Mouse (Mus musculus): ENCODE data around the gene Gins2. TPM values are rescaled to one million over a fixed set of nuclear protein-coding genes. Genes with fewer than 3 reads are reported as not detected.

Gins2 gene
- polyA plus RNA-seq, 1 experiment = 5.4 TPM

DNA sequence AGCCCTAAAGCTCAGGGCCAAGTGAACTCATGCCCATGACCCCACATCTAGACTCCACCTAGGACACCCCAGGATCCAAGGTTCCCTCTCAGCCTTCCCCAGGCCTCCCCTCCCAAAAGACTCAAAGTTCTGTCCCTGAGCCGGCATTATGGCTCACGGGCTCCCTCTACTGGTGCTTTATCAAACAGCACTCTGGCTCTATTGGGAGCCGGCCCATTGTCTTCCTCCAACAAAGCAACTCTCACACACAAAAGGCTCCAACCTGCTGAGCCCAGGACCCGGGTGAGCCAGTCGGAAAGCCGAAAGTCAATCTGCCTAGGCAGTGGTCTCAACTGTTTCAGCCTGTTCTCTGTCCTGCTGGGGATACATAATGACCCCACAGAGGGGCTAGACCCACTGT, 29.0 kb upstream of the Gins2 start:
- Histone ChIP-seq H3K4me3 (ENCODE audit: insufficient read depth, low read depth, low read length) (no peak overlapping the region), H3K27ac (replicated peaks; ENCODE audit: low read depth, low read length) (peak overlapping the region; percentile 76), H3K4me1 (ENCODE audit: control insufficient read depth, insufficient read depth, insufficient read length, low read length) (peaks cover 15% of the 10 kb centered on the region)

- Histone ChIP-seq H3K4me1 (ENCODE audit: control insufficient read depth, insufficient read depth, insufficient read length, low read length) (peaks cover 15% of the 10 kb centered on the region), H3K4me3 (ENCODE audit: insufficient read depth, low read depth, low read length) (no peak overlapping the region), H3K27ac (replicated peaks; ENCODE audit: low read depth, low read length) (no peak overlapping the region)
These were observed 27.8 kb upstream of the Gins2 start for GRCm38 (mm10) chr8:120616663-120617626.

DNA sequence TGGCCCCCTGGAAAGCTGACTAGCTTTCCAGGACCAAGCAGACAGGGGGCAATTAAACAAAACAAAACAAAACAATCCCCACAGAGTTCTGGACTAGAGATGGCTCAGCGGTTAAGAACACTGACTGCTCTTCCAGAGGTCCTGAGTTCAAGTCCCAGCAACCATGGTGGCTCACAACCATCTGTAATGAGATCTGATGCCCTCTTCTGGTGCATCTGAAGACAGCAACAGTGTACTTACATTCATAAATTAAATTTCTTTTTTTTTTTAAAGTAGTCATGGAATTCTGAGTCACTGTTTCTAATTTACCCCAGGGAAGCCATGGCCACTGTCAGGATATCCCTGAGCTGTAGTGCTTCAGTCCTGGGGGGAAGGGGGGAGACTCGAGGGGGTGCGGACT, 25.4 kb upstream of the Gins2 start:
- no peak overlapping the region for H3K27ac ChIP-seq (replicated peaks; ENCODE audit: low read depth, low read length)
- H3K4me3 ChIP-seq (ENCODE audit: insufficient read depth, low read depth, low read length) = no peak overlapping the region
- H3K4me1 ChIP-seq (ENCODE audit: control insufficient read depth, insufficient read depth, insufficient read length, low read length) = peaks cover 5% of the 10 kb centered on the region

- H3K4me3 ChIP-seq (ENCODE audit: insufficient read depth, low read depth, low read length) = no peak overlapping the region
- no peaks in the 10 kb centered on the region; the same call in 1 of the 2 replicates for H3K4me1 ChIP-seq (ENCODE audit: control insufficient read depth, insufficient read depth, insufficient read length, low read length)
- no peak overlapping the region for H3K27ac ChIP-seq (replicated peaks; ENCODE audit: low read depth, low read length)
These were observed 21.7 kb upstream of the Gins2 start for GRCm38 (mm10) chr8:120610824-120611223.

GRCm38 (mm10) chr8:120607885-120608284, 18.8 kb upstream of the Gins2 start:
- Histone ChIP-seq H3K4me3 (ENCODE audit: insufficient read depth, low read depth, low read length) (no peak overlapping the region), H3K27ac (replicated peaks; ENCODE audit: low read depth, low read length) (no peak overlapping the region), H3K4me1 (ENCODE audit: control insufficient read depth, insufficient read depth, insufficient read length, low read length) (no peaks in the 10 kb centered on the region; the same call in 1 of the 2 replicates)

GRCm38 (mm10) chr8:120607460-120607859, 18.4 kb upstream of the Gins2 start:
- H3K4me3 ChIP-seq (ENCODE audit: insufficient read depth, low read depth, low read length) = no peak overlapping the region
- no peaks in the 10 kb centered on the region; the same call in 1 of the 2 replicates for H3K4me1 ChIP-seq (ENCODE audit: control insufficient read depth, insufficient read depth, insufficient read length, low read length)
- H3K27ac ChIP-seq (replicated peaks; ENCODE audit: low read depth, low read length) = no peak overlapping the region

- Histone ChIP-seq H3K4me1 (ENCODE audit: control insufficient read depth, insufficient read depth, insufficient read length, low read length) (no peaks in the 10 kb centered on the region), H3K27ac (replicated peaks; ENCODE audit: low read depth, low read length) (no peak overlapping the region), H3K4me3 (ENCODE audit: insufficient read depth, low read depth, low read length) (no peak overlapping the region)
These were observed 13.6 kb upstream of the Gins2 start for GRCm38 (mm10) chr8:120602672-120603071.

DNA sequence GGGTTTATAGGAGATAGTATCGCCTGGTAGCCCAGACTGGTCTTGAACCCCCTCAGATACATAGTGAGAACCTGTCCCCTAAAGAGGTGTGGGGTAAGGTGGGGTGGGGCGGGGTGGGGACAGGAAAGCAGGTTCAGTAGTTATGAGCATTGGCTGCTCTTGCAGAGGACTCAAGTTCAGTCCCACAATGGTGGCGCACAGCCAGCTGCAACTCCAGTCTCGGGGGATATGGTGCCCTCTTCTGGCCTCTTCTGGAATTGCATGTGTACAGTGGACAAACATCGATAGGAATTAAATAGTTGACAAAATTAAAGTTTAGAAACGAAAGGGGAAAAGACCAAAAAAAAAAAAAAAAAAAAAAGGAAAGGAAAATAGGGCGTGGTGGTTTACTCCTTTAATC, 10.4 kb upstream of the Gins2 start:
- H3K4me1 ChIP-seq (ENCODE audit: control insufficient read depth, insufficient read depth, insufficient read length, low read length) = no peaks in the 10 kb centered on the region
- no peak overlapping the region for H3K4me3 ChIP-seq (ENCODE audit: insufficient read depth, low read depth, low read length)
- H3K27ac ChIP-seq (replicated peaks; ENCODE audit: low read depth, low read length) = no peak overlapping the region

DNA sequence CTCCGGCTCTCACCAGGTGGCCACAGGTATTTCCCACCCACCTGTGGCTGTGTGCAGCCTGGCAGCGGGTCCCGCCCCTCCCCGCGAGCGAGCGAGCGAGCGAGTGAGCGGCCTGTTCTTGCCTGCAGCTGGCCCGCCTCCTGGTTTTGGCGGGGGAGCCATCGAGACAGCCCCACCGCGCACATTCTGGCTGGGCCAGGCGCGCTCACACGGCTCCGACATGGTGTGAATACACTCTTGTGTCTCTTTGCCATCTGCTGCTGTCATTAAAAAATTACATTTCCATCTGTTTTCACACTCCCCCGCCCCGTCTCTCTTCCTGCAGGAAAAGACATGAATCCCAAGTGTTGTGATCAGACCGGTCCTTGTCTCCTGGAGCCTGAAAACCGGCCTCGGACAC, 9.5 kb upstream of the Gins2 start:
- H3K4me3 ChIP-seq (ENCODE audit: insufficient read depth, low read depth, low read length) = no peak overlapping the region

DNA sequence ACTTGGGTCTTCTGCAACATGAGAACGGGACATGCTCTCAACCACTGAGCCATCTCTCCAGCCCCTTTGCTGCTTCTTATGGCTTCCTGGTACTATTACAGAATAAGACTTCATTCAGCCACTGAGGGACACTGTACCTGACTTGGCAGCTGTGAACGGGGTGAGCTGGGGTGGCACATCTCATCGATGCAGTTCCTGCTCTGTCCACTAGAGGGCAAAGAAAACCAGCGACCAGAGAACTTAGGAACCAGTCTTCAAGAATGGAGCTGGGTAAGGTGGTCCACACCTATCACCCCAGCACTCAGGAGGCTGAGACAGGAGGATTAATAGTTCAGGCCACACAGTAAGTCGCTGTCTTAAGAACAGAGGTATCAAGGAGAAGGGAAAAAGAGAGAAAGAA, 6.9 kb upstream of the Gins2 start:
- H3K4me1 ChIP-seq (ENCODE audit: control insufficient read depth, insufficient read depth, insufficient read length, low read length) = no peaks in the 10 kb centered on the region

More for the DNA sequence above, 9.5 kb upstream of the Gins2 start:
- Histone ChIP-seq H3K4me1 (ENCODE audit: control insufficient read depth, insufficient read depth, insufficient read length, low read length) (no peaks in the 10 kb centered on the region), H3K27ac (replicated peaks; ENCODE audit: low read depth, low read length) (no peak overlapping the region)

GRCm38 (mm10) chr8:120594571-120594970, 5.5 kb upstream of the Gins2 start:
- H3K4me1 ChIP-seq (ENCODE audit: control insufficient read depth, insufficient read depth, insufficient read length, low read length) = no peaks in the 10 kb centered on the region
- H3K27ac ChIP-seq (replicated peaks; ENCODE audit: low read depth, low read length) = no peak overlapping the region
- no peak overlapping the region for H3K4me3 ChIP-seq (ENCODE audit: insufficient read depth, low read depth, low read length)

More for the DNA sequence above, 6.9 kb upstream of the Gins2 start:
- no peak overlapping the region for H3K27ac ChIP-seq (replicated peaks; ENCODE audit: low read depth, low read length)
- H3K4me3 ChIP-seq (ENCODE audit: insufficient read depth, low read depth, low read length) = no peak overlapping the region

DNA sequence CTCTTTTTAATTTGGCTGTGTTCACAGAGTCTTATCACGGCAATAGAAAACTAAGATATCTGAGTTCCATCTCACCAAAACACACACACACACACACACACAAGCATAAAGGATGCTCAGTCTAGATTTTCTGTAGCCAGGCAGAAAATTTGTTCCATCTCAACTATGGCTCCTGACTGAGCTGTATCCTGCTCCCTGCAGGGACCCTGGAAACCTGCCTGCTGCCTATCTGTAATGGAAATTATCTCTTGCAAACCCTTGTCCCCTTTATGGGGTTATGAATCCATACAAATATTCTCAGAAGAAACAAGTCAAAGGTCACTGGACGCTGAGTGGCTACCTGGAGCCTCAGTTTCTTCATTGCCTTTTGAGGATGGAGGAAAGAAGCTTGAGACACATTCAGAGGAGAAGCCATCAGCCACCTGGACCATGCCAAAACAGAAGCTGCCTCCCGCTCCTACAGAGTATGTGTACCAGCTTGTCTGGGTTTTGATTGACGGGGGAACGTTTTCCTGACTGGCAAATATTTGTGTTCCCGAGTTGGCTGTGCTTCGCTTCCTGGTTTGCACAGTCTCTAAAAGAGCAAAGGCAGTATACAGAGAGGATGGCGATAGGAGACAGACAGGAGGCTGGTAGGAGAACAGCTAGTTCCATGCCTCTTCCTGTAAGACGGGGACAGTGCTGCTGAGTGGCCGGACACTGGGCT, 2.6 kb upstream of the Gins2 start:
- Histone ChIP-seq H3K4me1 (ENCODE audit: control insufficient read depth, insufficient read depth, insufficient read length, low read length) (no peaks in the 10 kb centered on the region), H3K27ac (replicated peaks; ENCODE audit: low read depth, low read length) (no peak overlapping the region)

DNA sequence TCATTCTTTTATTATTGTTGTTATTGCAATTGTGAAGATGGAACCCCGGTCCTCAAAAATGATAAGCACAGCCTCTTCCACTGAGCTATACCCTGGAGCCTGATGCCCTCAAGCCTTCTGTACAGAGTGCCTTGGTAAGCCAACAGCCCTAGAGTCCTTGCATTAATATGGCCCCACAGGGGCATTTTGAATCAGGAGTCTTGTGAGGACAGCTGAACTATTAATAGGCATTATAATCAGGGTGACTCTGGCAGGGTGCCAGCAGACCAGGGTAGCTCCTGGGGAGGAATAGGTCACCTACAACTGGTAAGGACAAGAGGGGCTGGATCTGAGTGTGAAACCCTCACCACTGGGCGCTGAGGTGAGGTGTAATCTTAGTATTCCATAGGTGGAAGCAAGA, 817 bp upstream of the Gins2 start:
- peak overlapping the region; percentile 59; the same call in 1 of the 2 replicates for H3K4me3 ChIP-seq (ENCODE audit: insufficient read depth, low read depth, low read length)
- no peak overlapping the region for H3K27ac ChIP-seq (replicated peaks; ENCODE audit: low read depth, low read length)

More for the DNA sequence above, 2.6 kb upstream of the Gins2 start:
- H3K4me3 ChIP-seq (ENCODE audit: insufficient read depth, low read depth, low read length) = no peak overlapping the region

GRCm38 (mm10) chr8:120585521-120585920, 3.6 kb downstream of the Gins2 start:
- no peak overlapping the region for H3K4me3 ChIP-seq (ENCODE audit: insufficient read depth, low read depth, low read length)
- H3K27ac ChIP-seq (replicated peaks; ENCODE audit: low read depth, low read length) = no peak overlapping the region
- no peaks in the 10 kb centered on the region; the same call in 1 of the 2 replicates for H3K4me1 ChIP-seq (ENCODE audit: control insufficient read depth, insufficient read depth, insufficient read length, low read length)

More for the DNA sequence above, 817 bp upstream of the Gins2 start:
- H3K4me1 ChIP-seq (ENCODE audit: control insufficient read depth, insufficient read depth, insufficient read length, low read length) = no peaks in the 10 kb centered on the region

- H3K4me1 ChIP-seq (ENCODE audit: control insufficient read depth, insufficient read depth, insufficient read length, low read length) = no peaks in the 10 kb centered on the region; the same call in 1 of the 2 replicates
- H3K4me3 ChIP-seq (ENCODE audit: insufficient read depth, low read depth, low read length) = no peak overlapping the region
- no peak overlapping the region for H3K27ac ChIP-seq (replicated peaks; ENCODE audit: low read depth, low read length)
These were observed 7.3 kb downstream of the Gins2 start for GRCm38 (mm10) chr8:120581811-120582210.
